Mouse (Mus musculus) left cerebral cortex, adult 8-10 months (tissue): ENCODE data around the gene Arl15. TPM values are rescaled to one million over a fixed set of nuclear protein-coding genes. Genes with fewer than 3 reads are reported as not detected.

Experiments
- DNase-seq, 2 experiments: peaks; one replicate each; pipeline ENCODE4 v3.0.0; 2022; ENCODE audit warnings: low spot score in 2 of 2
- total RNA-seq, 4 experiments: library from RNA; stranded (reverse); gene quantifications; 2 replicates each; pipeline ENCODE4 v1.2.4; 2022

Arl15 gene
- total RNA-seq, 4 experiments from 2014 or later, result 29.9 to 36.1 (median 33.4) TPM

DNA sequence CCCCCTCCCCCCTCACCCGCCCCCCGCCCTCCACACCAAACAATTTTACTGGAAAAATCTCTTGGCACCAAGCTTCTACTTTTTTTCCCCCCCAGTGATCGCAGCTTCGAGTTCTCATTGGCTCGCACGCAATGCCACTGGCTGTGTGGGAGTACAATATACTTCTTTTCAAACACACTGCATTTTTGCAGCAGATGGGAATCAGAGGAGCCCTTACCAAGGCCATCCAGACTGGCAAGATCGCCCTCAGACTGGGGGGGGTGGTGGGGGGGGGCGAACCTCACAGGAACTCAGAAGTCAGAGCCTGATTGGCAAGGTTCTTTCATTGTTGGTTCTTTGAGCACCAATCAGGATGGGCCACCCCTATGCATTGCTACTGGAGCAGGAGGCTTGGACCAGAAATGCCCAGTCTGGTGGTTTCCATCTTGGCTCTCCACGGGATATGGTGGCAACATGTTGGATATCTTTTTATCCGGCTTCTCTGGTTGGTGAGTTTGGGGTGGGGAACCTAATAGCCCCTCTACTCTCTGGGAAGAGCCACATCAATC, 404.0 kb downstream of the Arl15 start:
- DNase-seq, result no peak

DNA sequence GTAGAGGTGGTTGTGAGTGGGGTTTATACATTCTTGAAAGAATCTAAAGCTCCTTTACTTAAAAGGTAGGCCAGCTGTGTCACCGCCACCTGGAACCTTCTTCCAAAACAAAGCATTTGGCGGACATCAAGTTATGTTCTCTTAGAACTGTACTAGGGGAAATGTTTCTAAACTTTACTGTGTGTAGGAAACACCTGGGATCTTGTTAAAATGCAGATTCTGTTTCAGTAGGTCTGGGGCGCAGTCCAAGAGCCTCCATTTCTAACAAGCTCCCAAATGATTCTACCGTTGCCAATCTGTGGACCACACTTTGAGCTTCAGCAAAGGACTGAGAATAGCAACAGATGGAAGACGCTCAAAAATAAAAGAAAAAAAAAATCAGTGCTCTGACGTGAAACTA, 405.4 kb downstream of the Arl15 start:
- DNase-seq, result peak in 1 of 2 experiments; percentile 24

DNA sequence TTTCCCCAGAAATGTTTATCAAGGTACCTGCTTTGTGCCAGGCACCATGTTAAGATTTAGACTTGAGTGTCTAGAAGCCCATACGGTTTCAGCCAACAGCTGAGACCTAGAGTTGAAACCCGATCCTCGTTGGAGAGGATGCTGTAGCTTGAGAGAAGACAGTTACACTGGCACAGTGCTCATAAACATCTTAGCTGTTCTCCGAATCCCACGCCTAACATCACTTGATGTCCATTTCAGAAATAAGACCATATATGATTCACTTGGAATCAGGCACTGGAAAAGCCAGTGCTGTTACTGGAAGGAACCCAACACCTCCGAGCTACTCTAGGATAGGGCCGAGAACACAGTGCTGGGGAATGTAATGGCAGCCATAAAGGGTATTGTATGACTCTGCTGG, 406.2 kb downstream of the Arl15 start:
- DNase-seq, result no peak

DNA sequence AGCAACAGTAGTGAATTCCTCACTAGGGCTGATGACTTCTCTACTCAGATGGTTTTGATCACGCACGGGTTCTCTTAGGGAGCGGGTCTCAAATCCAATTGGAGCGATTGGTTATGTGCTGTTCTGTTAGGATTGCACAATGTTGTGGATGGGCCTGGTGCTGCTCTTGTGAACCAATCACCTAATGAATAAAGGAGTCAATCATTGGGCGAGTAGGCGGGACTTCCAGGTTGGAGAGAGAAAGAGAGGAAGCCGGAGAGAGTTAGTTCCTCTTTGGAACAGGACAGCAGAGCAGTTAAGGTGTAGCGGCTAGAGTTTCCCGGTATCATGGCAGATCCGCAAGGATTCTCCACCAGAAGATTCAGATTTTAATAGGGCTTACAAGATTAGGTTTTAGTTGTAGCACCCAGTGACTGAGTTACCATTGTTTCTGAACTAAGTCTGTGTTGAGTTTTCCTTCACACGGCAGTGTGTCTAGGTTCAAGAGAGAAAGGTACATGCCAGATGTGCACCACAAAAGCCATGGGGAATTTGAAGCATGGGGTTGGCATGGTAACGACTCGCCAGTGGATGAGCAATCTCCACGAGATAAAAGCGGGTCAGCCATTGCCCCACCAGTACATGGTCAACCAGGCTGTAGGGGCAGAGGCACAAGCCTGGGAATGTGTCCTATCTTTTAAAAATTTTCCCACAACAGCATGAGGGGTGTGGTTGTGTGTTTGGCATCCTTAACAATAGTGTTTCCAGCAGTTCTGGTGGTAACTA, 408.7 kb downstream of the Arl15 start:
- no peak for DNase-seq

Other genes starting within 250 kb of the Arl15 start
- 10 to 100 TPM; 21.5 to 24.6 (median 22.9) TPM for gene Snx18, start 175.9 kb upstream of the Arl15 start, total RNA-seq
- gene Hspb3, start 130.8 kb upstream of the Arl15 start, total RNA-seq, result 1 to 10 TPM; 3.5 to 6.1 (median 5.2) TPM